Comparison of ENCODE assay signal across 21 mouse cellular contexts in genomic region chr4:101020596-101020995, GRCm38 (mm10). TPM values are rescaled to one million over a fixed set of nuclear protein-coding genes. Genes with fewer than 3 reads are reported as not detected.
DNase-seq lines count a peak whose midpoint lies in the region; ATAC-seq lines count a peak whose summit lies in the region.
"Had no signal": no experiment of that assay in that cellular context is flagged by ENCODE, and none has a peak within 500 bp of the region (broad histone marks: within the 10 kb centered on the region; RNA-seq: fewer than 3 reads in every experiment).

Gene Gm10577 (minus strand): TSS chr4:101020696.

- H3K9ac ChIP-seq in embryonic facial prominence, embryonic 14.5 days (ENCODE audit: low read depth, low read length) = no peak within 1 kb of the TSS
- no peak within 1 kb of the TSS for H3K9ac ChIP-seq in midbrain, embryonic 11.5 days (ENCODE audit: low read length)
- H3K9ac ChIP-seq in midbrain, embryonic 14.5 days (replicated peaks; ENCODE audit: low read length) = no peak within 1 kb of the TSS

- no peak within 1 kb of the TSS for H3K4me2 ChIP-seq in embryonic facial prominence, embryonic 14.5 days (ENCODE audit: low read depth, low read length)
- no peak within 1 kb of the TSS for H3K4me2 ChIP-seq in midbrain, embryonic 11.5 days
- H3K4me2 ChIP-seq in midbrain, embryonic 14.5 days (ENCODE audit: low read length) = no peak within 1 kb of the TSS

- H3K27me3 ChIP-seq in embryonic facial prominence, embryonic 14.5 days (replicated peaks; ENCODE audit: control insufficient read depth, insufficient read depth, low read length) = no peaks in the 10 kb centered on the region
- no peaks in the 10 kb centered on the region for H3K27me3 ChIP-seq in embryonic facial prominence, embryonic 10.5 days (replicated peaks; ENCODE audit: low read depth, poor library complexity, severe bottlenecking)
- no peaks in the 10 kb centered on the region for H3K27me3 ChIP-seq in midbrain, embryonic 11.5 days (ENCODE audit: control insufficient read depth, insufficient read depth, low read length)
- H3K27me3 ChIP-seq in midbrain, embryonic 14.5 days (ENCODE audit: control insufficient read depth, insufficient read depth, low read length) = no peaks in the 10 kb centered on the region
- H3K27me3 ChIP-seq: CH12.LX, Patski had no signal

- H3K27ac ChIP-seq in embryonic facial prominence, embryonic 14.5 days (replicated peaks; ENCODE audit: low read depth, low read length) = 0 out of 2 replicates have a peak within 1 kb of the TSS, but pooled peaks have one; percentile 23
- no peak within 1 kb of the TSS for H3K27ac ChIP-seq in embryonic facial prominence, embryonic 10.5 days (replicated peaks)
- H3K27ac ChIP-seq in midbrain, embryonic 11.5 days (ENCODE audit: low read depth, low read length) = no peak within 1 kb of the TSS
- H3K27ac ChIP-seq in midbrain, embryonic 14.5 days (replicated peaks; ENCODE audit: low read depth, low read length) = no peak within 1 kb of the TSS

- no peak for ATAC-seq in embryonic facial prominence, embryonic 14.5 days (ENCODE audit: low read depth)
- ATAC-seq in midbrain, embryonic 11.5 days (ENCODE audit: low FRiP score) = no peak
- ATAC-seq in midbrain, embryonic 14.5 days (ENCODE audit: low FRiP score, low TSS enrichment) = no peak
- ATAC-seq: activated CD4-positive, CD25-positive, alpha-beta regulatory T cell, adult 4 months; CD4-positive, CD25-positive, alpha-beta regulatory T cell, adult 4 months; Patski had no signal

- H3K4me3 ChIP-seq in embryonic facial prominence, embryonic 14.5 days (ENCODE audit: low read depth, low read length) = no peak within 1 kb of the TSS
- H3K4me3 ChIP-seq in embryonic facial prominence, embryonic 10.5 days = no peak within 1 kb of the TSS
- H3K4me3 ChIP-seq in midbrain, embryonic 11.5 days (ENCODE audit: low read depth, low read length) = no peak within 1 kb of the TSS
- H3K4me3 ChIP-seq in midbrain, embryonic 14.5 days (replicated peaks; ENCODE audit: low read depth, low read length) = no peak within 1 kb of the TSS

- 77% methylated on average over 4 of the region's 4 CpGs for WGBS in embryonic facial prominence, embryonic 14.5 days
- 84% methylated on average over 4 of the region's 4 CpGs for WGBS in embryonic facial prominence, embryonic 10.5 days
- 85% methylated on average over 4 of the region's 4 CpGs for WGBS in midbrain, embryonic 11.5 days
- 80% methylated on average over 4 of the region's 4 CpGs for WGBS in midbrain, embryonic 14.5 days

- no peaks in the 10 kb centered on the region for H3K4me1 ChIP-seq in embryonic facial prominence, embryonic 14.5 days (ENCODE audit: control insufficient read depth, insufficient read depth, low read length)
- H3K4me1 ChIP-seq in embryonic facial prominence, embryonic 10.5 days = no peaks in the 10 kb centered on the region
- H3K4me1 ChIP-seq in midbrain, embryonic 11.5 days (ENCODE audit: control insufficient read depth, insufficient read depth, low read length) = no peaks in the 10 kb centered on the region
- H3K4me1 ChIP-seq in midbrain, embryonic 14.5 days (ENCODE audit: control insufficient read depth, insufficient read depth, low read length) = no peaks in the 10 kb centered on the region

- peaks cover 9% of the 10 kb centered on the region; the same call in 1 of the 2 replicates for H3K9me3 ChIP-seq in embryonic facial prominence, embryonic 14.5 days (ENCODE audit: control insufficient read depth, low read length)
- H3K9me3 ChIP-seq in embryonic facial prominence, embryonic 10.5 days = peaks cover 15% of the 10 kb centered on the region
- peaks cover 5% of the 10 kb centered on the region; the same call in 1 of the 2 replicates for H3K9me3 ChIP-seq in midbrain, embryonic 11.5 days (ENCODE audit: control insufficient read depth, low read length)
- peaks cover 7% of the 10 kb centered on the region; the same call in 1 of the 2 replicates for H3K9me3 ChIP-seq in midbrain, embryonic 14.5 days (ENCODE audit: control insufficient read depth, low read length)

- DNase-seq in embryonic facial prominence, embryonic 14.5 days (ENCODE audit: low spot score) = no peak
- no peak for DNase-seq in embryonic facial prominence, embryonic 10.5 days (ENCODE audit: low spot score)
- DNase-seq in midbrain, embryonic 11.5 days (ENCODE audit: low spot score, missing footprints) = peak; percentile 39
- no peak for DNase-seq in midbrain, embryonic 14.5 days
- DNase-seq: adrenal gland, adult 2 months; adrenal gland, adult 8-10 months; adrenal gland, postnatal 10 days; adrenal gland, postnatal 14 days; adrenal gland, postnatal 25 days; adrenal gland, postnatal 36 days; B cell, adult 2 months; cerebellum, adult 11 months; cerebellum, adult 11-12 months; cerebellum, adult 18-20 months had no signal

- no peaks in the 10 kb centered on the region for H3K36me3 ChIP-seq in embryonic facial prominence, embryonic 14.5 days (ENCODE audit: control insufficient read depth, insufficient read depth, low read length)
- no peaks in the 10 kb centered on the region for H3K36me3 ChIP-seq in embryonic facial prominence, embryonic 10.5 days (replicated peaks)
- no peaks in the 10 kb centered on the region for H3K36me3 ChIP-seq in midbrain, embryonic 11.5 days (ENCODE audit: control insufficient read depth, insufficient read depth, low read length)
- H3K36me3 ChIP-seq in midbrain, embryonic 14.5 days (ENCODE audit: control insufficient read depth, insufficient read depth, low read length) = no peaks in the 10 kb centered on the region
- H3K36me3 ChIP-seq: G1E had no signal

RNA-seq across cellular contexts. Expression of gene Gm10577, which starts in this region (rescaled TPM):
- polyA plus RNA-seq in embryonic facial prominence, embryonic 14.5 days (2014; fragmentation: Nextera tagmentation; extraction: Ambion mirVana) = not detected in 2 replicates
- polyA plus RNA-seq in embryonic facial prominence, embryonic 10.5 days (2016; fragmentation: Nextera tagmentation; extraction: Ambion mirVana) = not detected in 2 replicates
- not detected in 2 replicates for polyA plus RNA-seq in midbrain, embryonic 11.5 days (2014; fragmentation: Nextera tagmentation; extraction: Ambion mirVana)
- not detected in 2 replicates for polyA plus RNA-seq in midbrain, embryonic 14.5 days (2014; fragmentation: Nextera tagmentation; extraction: Ambion mirVana)
- polyA plus RNA-seq: activated CD4-positive, CD25-positive, alpha-beta regulatory T cell, adult 4 months; adrenal gland, adult 2 months; brain, embryonic 14.5 days; C2C12; CD4-positive, CD25-positive, alpha-beta regulatory T cell, adult 4 months; G1E; Patski had no signal

Comparison
In these comparisons a context has a peak if more than half of its experiments do, and no peak if none do; other contexts are left out.
1. Peak in DNase-seq in midbrain, embryonic 11.5 days; RNA of the gene not detected or under 1 TPM.